Mouse (Mus musculus) gastrocnemius, postnatal 14 days (tissue): ENCODE measurements at regions not wholly inside any gene's neighbourhood (a gene's known extent, or its start where the extent isn't known, plus 50 kb on each side); places are given as distances from the start of the nearest gene placed in this dataset.

Source experiments
- DNase-seq: peaks from one replicate; pipeline ENCODE4 v3.0.0; 2021; ENCODE audit warnings: mixed read lengths
- intact Hi-C: fragments of 180-260 bp; cut with DNase I; formaldehyde crosslinking; loops from one replicate; pipeline ENCODE4 v1.15.1; 2025; ENCODE audit warnings: low total_unique reads

- intact Hi-C loops: no loop called here
- DNase-seq: no peak
Observed at GRCm38 (mm10) chr13:44157236-44157635, 372.7 kb downstream of the Cd83 start.

- intact Hi-C loops: no loop called here
- no peak for DNase-seq
Observed at GRCm38 (mm10) chr13:44158364-44158763, 373.8 kb downstream of the Cd83 start.

GRCm38 (mm10) chr13:44159346-44159745 lies 374.8 kb downstream of the Cd83 start:
- intact Hi-C loops: no loop called here

GRCm38 (mm10) chr13:44164746-44165145 lies 380.2 kb downstream of the Cd83 start:
- DNase-seq: no peak
- intact Hi-C loops: no loop called here

More at GRCm38 (mm10) chr13:44159346-44159745, 374.8 kb downstream of the Cd83 start:
- no peak for DNase-seq

GRCm38 (mm10) chr13:44167186-44167585 lies 382.6 kb downstream of the Cd83 start:
- intact Hi-C loops: no loop called here
- DNase-seq: peak; percentile 16

- intact Hi-C loops: no loop called here
- DNase-seq: no peak
Observed at GRCm38 (mm10) chr13:44168186-44168585, 383.6 kb downstream of the Cd83 start.

GRCm38 (mm10) chr13:44171639-44172038 lies 387.1 kb downstream of the Cd83 start:
- intact Hi-C loops: no loop called here
- no peak for DNase-seq

GRCm38 (mm10) chr13:44172701-44173100 lies 388.1 kb downstream of the Cd83 start:
- no peak for DNase-seq
- intact Hi-C loops: no loop called here

GRCm38 (mm10) chr13:44174236-44174635 lies 389.7 kb downstream of the Cd83 start:
- intact Hi-C loops: no loop called here
- DNase-seq: no peak

GRCm38 (mm10) chr13:44175300-44176036 lies 390.9 kb downstream of the Cd83 start:
- DNase-seq: no peak
- intact Hi-C loops: no loop called here

- no peak for DNase-seq
- intact Hi-C loops: no loop called here
Observed at GRCm38 (mm10) chr13:44176121-44176520, 391.5 kb downstream of the Cd83 start.

- intact Hi-C loops: no loop called here
- DNase-seq: no peak
Observed at GRCm38 (mm10) chr13:44178006-44178405, 393.4 kb downstream of the Cd83 start.

- intact Hi-C loops: no loop called here
- DNase-seq: peak; percentile 50
Observed at GRCm38 (mm10) chr13:44180384-44180783, 395.8 kb downstream of the Cd83 start.

- DNase-seq: peak; percentile 14
- intact Hi-C loops: no loop called here
Observed at GRCm38 (mm10) chr13:44182544-44183191, 398.1 kb downstream of the Cd83 start.

GRCm38 (mm10) chr13:44195365-44195764 lies 410.8 kb downstream of the Cd83 start:
- intact Hi-C loops: no loop called here

GRCm38 (mm10) chr13:44206042-44206441 lies 421.5 kb downstream of the Cd83 start:
- intact Hi-C loops: no loop called here
- DNase-seq: no peak

More at GRCm38 (mm10) chr13:44195365-44195764, 410.8 kb downstream of the Cd83 start:
- DNase-seq: no peak

- intact Hi-C loops: no loop called here
- no peak for DNase-seq
Observed at GRCm38 (mm10) chr13:44206448-44206847, 421.9 kb downstream of the Cd83 start.

- intact Hi-C loops: no loop called here
Observed at GRCm38 (mm10) chr13:44207400-44208005, 422.9 kb downstream of the Cd83 start.

GRCm38 (mm10) chr13:44209036-44209435 lies 424.5 kb downstream of the Cd83 start:
- intact Hi-C loops: no loop called here
- no peak for DNase-seq

More at GRCm38 (mm10) chr13:44207400-44208005, 422.9 kb downstream of the Cd83 start:
- no peak for DNase-seq

- intact Hi-C loops: no loop called here
- no peak for DNase-seq
Observed at GRCm38 (mm10) chr13:44210123-44210522, 425.5 kb downstream of the Cd83 start.

- DNase-seq: no peak
- intact Hi-C loops: no loop called here
Observed at GRCm38 (mm10) chr13:44212356-44212755, 427.8 kb downstream of the Cd83 start.
